Mouse (Mus musculus) stomach, postnatal 0 days (tissue): ENCODE results near the gene Scamp1. TPM values are rescaled to one million over a fixed set of nuclear protein-coding genes. Genes with fewer than 3 reads are reported as not detected.

Source experiments
- ATAC-seq: fragments of 200-750 bp; cut with Nextera tagmentation; 2 replicates; pipeline ENCODE4 v1.8.0; 2017; ENCODE audit not compliant: low FRiP score, low TSS enrichment
- DNase-seq: peaks from one replicate; pipeline ENCODE4 v3.0.0-alpha.2; 2016; ENCODE audit warnings: low spot score
- H3K27ac ChIP-seq: fragments of 300-500 bp; sonication (generic); replicated peaks from 2 replicates; pipeline ENCODE4 v1.5.1; 2014; ENCODE audit warnings: mild to moderate bottlenecking, control low read depth
- H3K27me3 ChIP-seq: fragments of 300-500 bp; sonication (generic); 2 replicates; pipeline ENCODE4 v1.6.1; 2014; ENCODE audit warnings: low read length; ENCODE audit not compliant: control insufficient read depth, insufficient read depth
- H3K36me3 ChIP-seq: fragments of 300-500 bp; sonication (generic); 2 replicates; pipeline ENCODE4 v1.6.1; 2014; ENCODE audit warnings: low read length, mixed read lengths; ENCODE audit not compliant: control insufficient read depth, insufficient read depth
- H3K4me1 ChIP-seq: fragments of 300-500 bp; sonication (generic); replicated peaks from 2 replicates; pipeline ENCODE4 v1.6.1; 2014; ENCODE audit warnings: antibody characterized with exemption; ENCODE audit not compliant: control insufficient read depth, insufficient read depth
- H3K4me2 ChIP-seq: fragments of 300-500 bp; sonication (generic); replicated peaks from 2 replicates; pipeline ENCODE4 v1.6.1; 2014; ENCODE audit warnings: low read depth, mild to moderate bottlenecking, control low read depth, moderate library complexity
- H3K4me3 ChIP-seq: fragments of 300-500 bp; sonication (generic); 2 replicates; pipeline ENCODE4 v1.5.1; 2014; ENCODE audit warnings: low read depth, low read length, control low read depth
- H3K9ac ChIP-seq: fragments of 300-500 bp; sonication (generic); 2 replicates; pipeline ENCODE4 v1.6.1; 2014; ENCODE audit warnings: mild to moderate bottlenecking, low read length, control low read depth, mixed read lengths
- H3K9me3 ChIP-seq: fragments of 300-500 bp; sonication (generic); 2 replicates; pipeline ENCODE4 v1.6.1; 2016; ENCODE audit warnings: low read length; ENCODE audit not compliant: control insufficient read depth
- CTCF ChIP-seq: IDR thresholded peaks from 2 replicates; pipeline ENCODE4 v1.5.1; 2016; ENCODE audit warnings: antibody characterized with exemption, low read depth, mild to moderate bottlenecking, moderate library complexity
- EP300 ChIP-seq: optimal IDR thresholded peaks from 2 replicates; pipeline ENCODE3; 2016; ENCODE audit warnings: antibody characterized with exemption
- WGBS: fragments of 180-500 bp; shearing (Covaris S2); extraction: QIAGEN DNeasy Blood & Tissue Kit; methylation state at CpG from one replicate; pipeline ENCODE4 v1.1.7; 2014; 5-methylcytosine and 5-hydroxymethylcytosine counted together
- polyA plus RNA-seq: library from polyadenylated mRNA; unstranded; fragments of >200 nt; fragmentation: Nextera tagmentation; extraction: Ambion mirVana; gene quantifications from 2 replicates; pipeline ENCODE4 v1.2.1, GENCODE M21; 2015

Gene Scamp1
- polyA plus RNA-seq, 1 experiment from 2014 or later, result 33.8 TPM

DNA sequence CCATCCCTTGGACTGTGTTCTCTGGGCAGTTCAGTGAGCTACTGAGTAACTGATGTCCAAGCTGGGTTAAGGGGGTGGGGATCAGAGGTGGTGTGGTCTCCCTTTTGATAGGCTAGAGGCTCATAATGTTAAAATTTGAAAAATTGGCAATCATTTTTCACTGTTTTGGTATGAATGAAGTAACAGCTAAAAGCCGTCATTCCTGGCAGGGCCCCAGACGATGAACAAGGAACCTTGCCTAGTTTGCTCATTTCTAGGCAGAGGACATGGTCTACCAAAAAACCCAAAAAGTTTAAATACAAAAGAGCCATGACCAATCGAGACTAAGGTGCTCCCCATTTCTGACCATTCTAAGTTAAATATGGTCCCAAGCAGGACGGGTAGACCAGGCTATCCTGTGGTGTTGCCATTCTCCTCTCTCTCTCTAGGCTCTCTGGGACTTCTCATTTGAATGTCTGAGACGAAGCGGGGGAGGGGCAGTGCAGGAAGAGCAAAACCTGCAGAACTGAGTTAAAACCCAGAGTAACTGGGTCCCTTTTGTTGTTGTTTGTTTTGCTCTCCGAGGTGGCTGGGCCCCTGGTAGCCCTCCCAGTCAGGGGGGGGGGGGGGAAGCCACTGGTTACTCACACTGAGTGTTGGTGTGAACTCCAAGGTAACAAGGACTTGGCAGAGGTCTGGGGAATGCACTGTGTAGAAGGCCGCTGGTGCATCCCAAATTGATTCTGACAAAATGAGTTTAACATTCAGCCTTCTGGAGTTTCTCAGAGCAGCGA lies 129.8 kb downstream of the Scamp1 start:
- Histone ChIP-seq H3K36me3 (no peaks in the 10 kb centered on the region), H3K27me3 (no peaks in the 10 kb centered on the region), H3K4me3 (no peak overlapping the region), H3K27ac (no peak overlapping the region), H3K9me3 (no peaks in the 10 kb centered on the region), H3K9ac (no peak overlapping the region), H3K4me1 (no peaks in the 10 kb centered on the region), H3K4me2 (no peak overlapping the region)
- ATAC-seq (no peak), DNase-seq (no peak)
- 55% methylated on average over 9 of the region's 9 CpGs for WGBS
- TF ChIP-seq EP300 (no peak), CTCF (no peak)

DNA sequence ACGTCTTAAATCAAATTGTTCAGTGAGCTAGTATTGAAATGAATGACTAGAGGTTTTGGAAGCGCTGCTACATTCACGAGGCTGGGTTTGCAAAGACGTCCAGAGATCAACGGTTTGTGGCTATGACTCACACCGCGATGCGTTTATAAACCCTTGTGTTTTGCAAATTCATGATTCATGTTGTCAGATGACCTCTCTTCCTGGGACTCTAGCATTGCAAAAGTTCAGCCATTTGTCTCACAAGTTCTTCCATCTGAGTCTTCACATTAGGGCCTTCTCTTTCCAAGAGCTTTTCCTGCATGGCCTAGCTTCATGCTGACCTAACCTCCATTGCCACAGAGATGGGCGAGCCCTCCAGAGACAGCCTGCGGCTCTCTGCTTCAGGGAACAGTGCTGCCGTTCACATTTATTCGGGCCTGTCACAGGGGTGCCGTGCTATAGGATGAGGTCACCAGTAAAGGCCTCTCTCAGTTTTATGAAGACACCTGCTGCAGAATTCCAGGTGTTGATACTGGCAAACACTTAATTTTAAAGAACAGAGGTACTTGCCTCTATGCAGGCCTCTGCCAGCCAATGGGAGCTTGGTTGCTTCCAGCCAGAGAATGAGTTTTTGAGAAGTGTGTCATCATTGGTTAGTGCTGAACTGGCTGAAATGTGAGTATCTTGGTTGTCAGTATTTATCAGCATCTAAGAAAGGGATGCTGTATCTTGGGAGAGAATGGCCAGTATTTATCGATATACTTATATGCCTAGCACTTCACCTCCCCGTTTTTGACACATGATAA lies 131.0 kb downstream of the Scamp1 start:
- peak; percentile 52; the same call in 1 of the 2 replicates for ATAC-seq
- 62% methylated on average over 15 of the region's 15 CpGs for WGBS

DNA sequence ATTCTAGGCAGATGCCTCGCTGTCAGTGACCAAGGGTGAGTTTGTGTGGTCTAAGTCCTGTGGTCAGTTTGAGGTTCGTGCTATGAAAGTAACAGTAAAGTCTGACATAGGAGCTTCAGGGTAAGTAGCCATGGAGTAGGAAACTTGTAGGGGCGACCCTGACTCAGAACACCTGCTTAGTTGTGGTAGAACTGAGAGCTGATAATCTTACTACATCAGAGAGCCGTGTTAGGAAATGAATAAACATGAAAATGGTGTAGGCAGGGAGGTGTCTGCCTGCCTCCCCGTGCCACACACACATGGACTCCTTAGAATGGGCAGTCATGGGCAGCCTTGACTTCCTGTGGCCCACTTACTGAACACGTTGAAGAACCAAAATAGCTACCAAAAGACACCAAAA lies 132.0 kb downstream of the Scamp1 start:
- H3K4me1 ChIP-seq, result no peaks in the 10 kb centered on the region
- no peak overlapping the region for H3K27ac ChIP-seq
- ATAC-seq (no peak), DNase-seq (no peak)
- H3K4me3 ChIP-seq, result no peak overlapping the region
- TF ChIP-seq EP300 (no peak), CTCF (no peak)
- no peaks in the 10 kb centered on the region for H3K9me3 ChIP-seq
- no peaks in the 10 kb centered on the region for H3K27me3 ChIP-seq
- WGBS, result 79% methylated on average over 6 of the region's 6 CpGs
- no peak overlapping the region for H3K4me2 ChIP-seq
- no peaks in the 10 kb centered on the region for H3K36me3 ChIP-seq
- no peak overlapping the region for H3K9ac ChIP-seq

More for the DNA sequence above, 131.0 kb downstream of the Scamp1 start:
- no peaks in the 10 kb centered on the region for H3K9me3 ChIP-seq
- DNase-seq, result no peak
- H3K27ac ChIP-seq, result no peak overlapping the region
- H3K4me3 ChIP-seq, result no peak overlapping the region
- H3K4me2 ChIP-seq, result no peak overlapping the region
- H3K9ac ChIP-seq, result no peak overlapping the region
- no peaks in the 10 kb centered on the region for H3K27me3 ChIP-seq
- H3K36me3 ChIP-seq, result no peaks in the 10 kb centered on the region
- TF ChIP-seq CTCF (no peak), EP300 (no peak)
- no peaks in the 10 kb centered on the region for H3K4me1 ChIP-seq

DNA sequence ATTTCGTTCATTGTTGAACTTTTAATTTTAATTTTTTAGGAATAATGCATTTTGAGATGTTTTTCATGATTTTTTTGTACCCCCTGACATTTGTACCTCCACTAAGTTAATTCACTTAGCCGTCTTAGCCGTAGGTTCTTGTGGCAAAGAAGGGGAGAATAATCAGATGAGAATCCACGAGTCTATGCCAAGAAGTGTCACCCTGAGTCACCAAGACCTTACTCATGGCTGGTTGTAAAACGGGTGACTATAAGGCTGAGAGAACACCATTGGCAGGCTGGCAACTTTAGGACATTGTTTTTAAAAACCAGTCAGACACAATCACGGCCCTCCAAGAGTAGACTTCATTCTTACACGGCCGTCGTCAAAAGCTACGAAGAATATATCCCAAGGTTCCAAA lies 132.8 kb downstream of the Scamp1 start:
- Histone ChIP-seq H3K9ac (no peak overlapping the region), H3K4me3 (no peak overlapping the region), H3K27me3 (no peaks in the 10 kb centered on the region), H3K4me1 (no peaks in the 10 kb centered on the region), H3K27ac (no peak overlapping the region), H3K4me2 (no peak overlapping the region), H3K9me3 (no peaks in the 10 kb centered on the region), H3K36me3 (no peaks in the 10 kb centered on the region)
- ATAC-seq, result no peak
- no peak for DNase-seq
- TF ChIP-seq CTCF (no peak), EP300 (no peak)
- 90% methylated on average over 10 of the region's 10 CpGs for WGBS

Other genes starting within 250 kb of the Scamp1 start
- gene Lhfpl2, start 228.1 kb downstream of the Scamp1 start, polyA plus RNA-seq, result 6.8 and 7.0 TPM in 2 replicates
- gene Ap3b1, start 73.1 kb upstream of the Scamp1 start, polyA plus RNA-seq, result 29.5 and 30.3 TPM in 2 replicates